Mouse (Mus musculus): ENCODE data around the gene Cul3. TPM values are rescaled to one million over a fixed set of nuclear protein-coding genes. Genes with fewer than 3 reads are reported as not detected.
A peak's percentile ranks its signal among the peaks of the same experiment; 100 is the strongest.

Cul3 gene
- total and polyA plus RNA-seq, 3 experiments = 65.5 to 237 (median 176) TPM

DNA sequence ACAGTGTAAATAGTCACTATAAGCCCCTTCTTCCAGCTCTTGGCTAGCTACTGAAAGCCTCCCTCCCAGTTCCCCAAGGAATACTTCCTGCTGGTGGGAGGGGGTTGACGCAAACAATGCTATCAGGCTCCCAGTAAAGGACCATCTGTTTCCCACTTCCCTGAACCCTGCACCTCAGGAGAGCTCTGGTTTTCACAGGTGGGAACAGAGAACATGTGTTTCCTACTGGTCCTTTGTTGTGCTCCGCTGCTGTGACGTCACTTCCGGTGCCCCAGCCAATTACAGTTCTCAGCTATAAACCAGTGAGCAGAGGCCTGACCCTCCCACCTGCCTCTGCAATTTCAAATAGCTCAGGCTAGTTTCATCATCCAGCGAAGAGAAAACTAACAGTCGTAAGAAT is 122.0 kb downstream of the Cul3 start, which contains the start of gene Fam124b:
TSS of gene Fam124b (minus strand) at position 206 of the 400 bp plus-strand sequence.
- DNase-seq (ENCODE audit: extremely low read depth) = peak; percentile 80
- in situ Hi-C loops (cut with MboI; ENCODE audit: low pct_ligation_motif_present, low pct_unique_long_range_greater_than_20kb, low sequenced_read_pairs) (no loop called here), dilution Hi-C loops (cut with MboI; ENCODE audit: extremely low pct_ligation_motif_present, extremely low pct_unique_long_range_greater_than_20kb, low sequenced_read_pairs) (no loop called here)
- H3K79me2 ChIP-seq (replicated peaks; ENCODE audit: control insufficient read depth, extremely low read depth, insufficient read depth, poor library complexity, severe bottlenecking) = no peaks in the 10 kb centered on the region; the same call in 1 of the 2 replicates
- H3K27ac ChIP-seq (ENCODE audit: insufficient read depth, low read depth) = no peak within 1 kb of the TSS
- H3K4me2 ChIP-seq (ENCODE audit: insufficient read depth, low read depth, poor library complexity, severe bottlenecking) = no peak within 1 kb of the TSS
- no peak within 1 kb of the TSS for H3K9ac ChIP-seq (ENCODE audit: insufficient read depth, low read depth)
- H3K4me1 ChIP-seq (ENCODE audit: control insufficient read depth in 1 of 2, insufficient read depth in 2 of 2) = peaks cover 8 to 43% of the 10 kb centered on the region in 2 experiments; a peak in 3 of 4 replicates
- TF ChIP-seq ELF1 (IDR thresholded peaks at IDR 0.05; ENCODE audit: low read depth, low read length) (0 out of 2 replicates have a peak, but pooled peaks have one; percentile 21), TCF12 (IDR thresholded peaks at IDR 0.05; ENCODE audit: low read depth, low read length) (peak; percentile 58; the same call in 1 of the 2 replicates), TBP (conservative IDR thresholded peaks at IDR 0.05; ENCODE audit: low read depth, low read length) (no peak), RAD21 (IDR thresholded peaks at IDR 0.05; ENCODE audit: low read depth, low read length) (no peak), MXI1 (IDR thresholded peaks at IDR 0.05; ENCODE audit: low read depth, low read length) (peak; percentile 57), JUN (IDR thresholded peaks at IDR 0.05; ENCODE audit: insufficient read depth, low read depth, low read length) (peak; percentile 49), MAX (IDR thresholded peaks at IDR 0.05; ENCODE audit: low read length) (peak; percentile 66), ETS1 (conservative IDR thresholded peaks at IDR 0.05; ENCODE audit: low read depth, low read length) (no peak), JUND (conservative IDR thresholded peaks at IDR 0.05; ENCODE audit: low read depth, low read length) (peak; percentile 33; the same call in 1 of the 2 replicates), KAT2A (IDR thresholded peaks at IDR 0.05; ENCODE audit: insufficient replicate concordance, low read length) (no peak), E2F4 (IDR thresholded peaks at IDR 0.05; ENCODE audit: insufficient replicate concordance, low read depth, low read length) (no peak), HCFC1 (IDR thresholded peaks at IDR 0.05; ENCODE audit: low read depth, low read length) (0 out of 2 replicates have a peak, but pooled peaks have one; percentile 51)
- peaks cover 5% of the 10 kb centered on the region for H3K9me3 ChIP-seq (replicated peaks; ENCODE audit: low read length)
- H3K4me3 ChIP-seq (replicated peaks in 1 of 3; ENCODE audit: low read depth in 2 of 3, low read length in 2 of 3, poor library complexity in 1 of 3) = peak within 1 kb of the TSS in 1 of 3 experiments; percentile 14
- H3K36me3 ChIP-seq (replicated peaks in 1 of 2; ENCODE audit: control insufficient read depth in 1 of 2, insufficient read depth in 1 of 2, low read length in 1 of 2) = no peaks in the 10 kb centered on the region
- no peaks in the 10 kb centered on the region for H3K27me3 ChIP-seq (replicated peaks)

Other genes with a start within 250 kb of the Cul3 start
- gene Fam124b, start 122.0 kb downstream of the Cul3 start, total RNA-seq (2012; rRNA removed) = 2.5 and 3.4 TPM in 2 replicates
- gene Fam124b, start 122.0 kb downstream of the Cul3 start, total RNA-seq (2014; rRNA removed) = 1.6 and 1.7 TPM in 2 replicates
- gene Fam124b, start 122.0 kb downstream of the Cul3 start, polyA plus RNA-seq (2012; ENCODE audit: insufficient read length, low read depth) = 3.7 and 4.9 TPM in 2 replicates
- gene Gm45261, start 121.0 kb upstream of the Cul3 start, total RNA-seq (2012; rRNA removed) = not detected in 2 replicates
- not detected in 2 replicates for gene Gm45261, start 121.0 kb upstream of the Cul3 start, total RNA-seq (2014; rRNA removed)
- gene Gm45261, start 121.0 kb upstream of the Cul3 start, polyA plus RNA-seq (2012; ENCODE audit: insufficient read length, low read depth) = not detected in 2 replicates

All from CH12.LX (cell line).